Mouse (Mus musculus) adrenal gland (tissue): ENCODE data around the gene Fance.
"Not testable (repeated sequence)": the region's sequence is repeated elsewhere in the genome, so short reads cannot be mapped to it uniquely, and the experiment has no call there.

Experiments used
- intact Hi-C: fragments of 180-260 bp; cut with DNase I; formaldehyde crosslinking; loops from one replicate; pipeline ENCODE4 v1.15.1; 2025

Fance gene

DNA sequence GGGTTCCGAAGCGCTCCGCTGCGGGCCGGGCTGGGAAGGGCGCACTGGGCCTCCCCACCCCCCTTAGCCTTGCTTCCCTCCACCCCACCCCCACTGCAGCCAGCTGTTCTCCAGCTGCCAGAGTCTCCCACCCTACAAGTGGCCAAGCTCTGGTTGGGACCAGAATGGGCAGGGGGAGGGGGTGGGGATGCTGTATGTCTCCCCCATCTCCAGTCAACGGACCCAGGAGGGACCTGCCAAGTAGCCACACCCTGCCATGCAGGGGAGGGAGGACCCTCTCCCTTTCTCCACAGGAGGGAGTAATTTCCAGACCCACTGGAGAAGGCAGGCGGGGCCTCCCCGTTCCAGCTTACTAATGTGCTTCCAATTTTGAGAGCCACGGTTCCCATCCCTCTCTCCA, 32.6 kb downstream of the Fance start:
- intact Hi-C loops, result no loop called here

DNA sequence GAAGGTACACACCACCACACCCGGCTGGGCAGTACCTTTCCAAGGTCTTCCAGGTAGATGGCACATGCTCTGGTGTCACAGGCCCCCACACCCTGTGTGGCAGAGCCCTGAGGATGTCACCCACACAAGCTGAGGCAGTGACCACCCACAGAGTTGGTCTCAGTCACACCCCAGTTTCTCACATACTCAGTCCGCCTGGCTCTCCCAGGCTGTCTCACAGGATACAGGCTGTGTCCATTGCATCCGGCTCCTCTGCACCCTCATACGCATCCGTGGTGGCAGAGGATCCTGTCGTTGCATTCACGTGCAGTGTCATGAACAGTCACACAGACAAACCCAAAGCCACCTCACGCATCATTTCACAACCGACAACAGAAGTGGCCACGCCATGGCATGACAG, 34.0 kb downstream of the Fance start:
- intact Hi-C loops, result no loop called here

DNA sequence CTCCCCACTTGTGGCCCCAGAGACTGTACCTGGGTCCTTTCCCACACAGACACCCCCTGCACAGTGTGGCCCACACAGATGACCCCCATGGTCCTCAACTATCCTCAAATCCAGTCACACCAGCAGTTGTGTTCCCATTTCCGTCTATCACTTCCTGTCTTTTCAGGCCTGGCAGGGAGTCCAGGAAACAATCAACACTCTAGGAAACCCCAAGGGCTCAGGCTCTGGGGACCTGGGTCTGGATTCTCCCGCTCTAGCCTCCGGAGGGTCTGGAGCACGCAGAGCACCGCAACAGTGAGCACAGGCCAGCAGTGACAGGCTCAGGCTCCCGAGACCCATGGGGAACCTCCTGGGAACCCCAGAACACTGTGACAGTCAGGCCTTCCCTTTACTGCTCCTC, 34.9 kb downstream of the Fance start:
- intact Hi-C loops, result no loop called here

DNA sequence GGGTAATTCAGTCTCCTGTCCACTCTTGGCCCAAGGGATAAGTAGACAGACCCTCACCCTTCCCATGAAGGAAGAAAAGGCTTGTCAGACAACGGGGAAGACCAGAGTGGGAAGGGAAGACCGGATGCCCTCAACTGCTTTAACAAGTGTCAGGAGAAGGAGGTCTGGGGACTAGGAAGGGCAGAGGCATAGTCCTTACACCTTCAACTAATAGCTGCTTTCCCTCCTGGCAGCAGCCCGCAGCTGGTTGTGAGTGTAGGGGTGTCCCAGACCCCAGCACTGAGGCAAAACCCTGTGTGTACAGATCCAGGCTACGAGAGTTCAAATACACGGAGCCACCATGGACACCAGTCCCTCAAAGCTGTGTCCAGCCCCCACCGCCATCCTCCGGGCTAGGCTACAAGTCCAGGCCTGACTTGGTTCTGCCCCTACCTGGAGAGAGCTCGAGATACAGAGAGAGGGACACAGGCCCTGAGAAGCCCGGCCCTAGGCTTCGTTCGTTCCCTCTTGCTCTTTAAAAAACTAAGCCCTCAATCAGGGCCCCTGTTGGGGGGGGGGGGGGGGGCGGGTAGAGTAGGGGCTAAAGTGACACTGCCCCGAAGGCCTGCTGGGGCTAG, 36.1 kb downstream of the Fance start:
- intact Hi-C loops, result no loop called here

DNA sequence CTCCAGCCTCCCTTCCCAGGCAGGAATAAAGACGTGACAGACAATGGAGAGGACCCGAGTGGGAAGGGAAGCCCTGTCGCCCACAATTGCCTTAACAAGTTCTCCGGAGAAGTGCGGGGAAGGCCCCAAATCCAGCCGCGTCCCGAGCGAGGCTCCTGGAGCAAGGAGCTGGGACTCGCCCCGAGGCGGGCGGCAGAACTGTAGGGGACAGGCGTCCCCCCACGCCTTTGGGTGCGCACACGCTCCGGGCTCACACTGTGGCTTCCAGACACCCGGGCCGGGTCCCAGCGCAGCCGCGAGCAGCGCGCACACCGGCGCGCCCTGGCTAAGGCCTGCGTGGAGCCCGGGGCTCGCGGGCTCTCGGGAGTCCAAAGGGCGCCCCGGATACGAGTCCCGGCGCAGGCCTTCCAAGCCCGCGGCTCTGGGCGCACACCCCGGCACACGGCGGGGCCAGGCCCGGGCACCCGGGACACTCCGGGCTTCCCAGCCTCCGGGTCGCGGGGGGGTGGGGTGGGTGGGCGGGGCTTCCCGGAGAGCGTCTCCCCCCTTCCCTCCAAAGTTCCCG, 36.7 kb downstream of the Fance start:
- intact Hi-C loops, result no loop called here

DNA sequence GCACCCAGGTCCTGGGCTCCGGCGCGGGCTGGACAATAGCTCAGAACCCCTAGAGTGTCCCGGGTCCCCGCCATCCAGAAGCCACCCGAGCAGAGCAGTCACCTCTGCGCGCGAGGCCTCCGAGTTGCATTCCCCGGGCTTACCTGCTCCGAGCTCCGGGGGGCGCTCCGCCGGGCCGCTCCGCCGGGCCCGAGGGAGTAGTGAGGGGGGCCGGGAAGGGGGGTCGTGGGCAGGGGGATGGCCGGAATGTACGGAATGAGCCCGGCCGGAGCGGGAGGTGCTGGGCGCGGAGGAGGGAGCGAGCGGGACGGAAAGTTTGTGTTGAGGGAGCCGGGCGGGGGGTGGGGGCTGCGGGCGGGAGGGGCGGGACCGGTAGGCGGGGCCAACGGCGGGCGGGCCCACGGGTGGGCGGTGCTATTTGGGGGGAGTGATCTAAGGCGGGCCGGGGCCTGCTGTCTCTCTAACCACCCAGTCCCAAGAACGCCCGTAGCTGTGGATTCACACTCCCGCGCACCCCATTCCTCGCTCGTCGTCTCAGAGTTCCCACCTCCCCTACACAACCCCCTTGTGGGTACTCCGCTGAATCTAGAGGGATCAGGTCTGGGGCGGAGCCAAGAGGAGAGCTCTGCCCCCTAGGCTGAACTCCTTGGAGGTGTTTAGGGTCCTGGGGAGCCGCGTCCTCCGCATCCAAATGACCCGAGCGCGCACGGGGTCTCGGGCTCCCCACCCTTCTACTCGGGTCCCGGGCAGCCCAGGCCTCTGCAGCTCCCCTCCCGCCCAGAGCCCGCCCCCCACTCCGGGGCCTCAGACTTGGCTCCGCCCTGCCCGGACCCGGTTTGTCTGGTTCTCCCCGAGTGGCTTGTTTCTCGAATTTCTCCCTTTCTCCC, 37.4 kb downstream of the Fance start, which contains the start of gene Tead3:
Tead3 (minus strand) TSS at position 352 of the 887 bp plus-strand sequence.
- intact Hi-C loops, result no loop called here

DNA sequence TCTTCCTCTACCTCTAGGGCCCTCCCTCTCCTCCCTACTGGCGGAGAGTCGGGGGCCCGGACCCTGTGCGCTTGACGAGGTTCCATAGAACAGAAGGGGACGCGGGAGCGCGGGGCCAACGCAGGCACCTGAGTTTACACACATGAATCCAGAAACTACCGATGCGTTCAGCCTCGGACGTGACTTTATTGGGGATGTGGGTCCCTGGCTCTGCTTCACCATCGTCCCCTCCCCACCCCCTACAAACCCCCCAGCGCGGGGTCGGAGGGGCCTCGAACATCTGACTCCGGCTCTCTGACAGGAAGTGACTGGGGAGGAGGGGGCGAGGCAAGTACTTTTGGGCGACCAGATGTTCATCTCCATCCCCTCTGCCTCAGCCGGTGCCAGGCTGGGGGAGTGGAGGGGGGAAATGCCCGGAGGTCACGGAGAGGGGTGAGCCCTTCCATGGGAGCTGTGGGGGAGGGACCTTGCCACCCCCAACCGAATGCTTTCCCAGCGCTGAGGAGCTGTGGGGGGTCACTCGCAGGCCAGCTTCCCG, 38.1 kb downstream of the Fance start:
- intact Hi-C loops, result no loop called here

DNA sequence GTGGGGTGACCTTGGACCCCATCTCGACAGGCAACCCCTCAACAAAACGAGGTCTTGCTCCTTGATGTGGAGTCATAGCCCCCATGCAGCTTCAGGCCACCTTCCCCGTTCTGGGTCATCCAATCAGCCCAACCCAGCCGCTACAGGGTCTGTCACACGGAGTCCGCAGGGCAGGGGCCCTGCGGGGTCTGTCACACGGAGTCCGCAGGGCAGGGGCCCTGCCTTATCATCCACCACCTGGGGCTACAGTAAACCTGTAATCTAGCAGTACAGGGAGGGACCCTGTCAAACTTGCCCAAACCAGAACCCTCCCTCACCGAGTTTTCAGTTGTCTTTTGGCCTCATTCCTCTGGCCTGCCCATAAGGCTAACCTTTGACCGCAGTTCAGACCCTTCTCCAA, 38.7 kb downstream of the Fance start:
- intact Hi-C loops, result no loop called here

DNA sequence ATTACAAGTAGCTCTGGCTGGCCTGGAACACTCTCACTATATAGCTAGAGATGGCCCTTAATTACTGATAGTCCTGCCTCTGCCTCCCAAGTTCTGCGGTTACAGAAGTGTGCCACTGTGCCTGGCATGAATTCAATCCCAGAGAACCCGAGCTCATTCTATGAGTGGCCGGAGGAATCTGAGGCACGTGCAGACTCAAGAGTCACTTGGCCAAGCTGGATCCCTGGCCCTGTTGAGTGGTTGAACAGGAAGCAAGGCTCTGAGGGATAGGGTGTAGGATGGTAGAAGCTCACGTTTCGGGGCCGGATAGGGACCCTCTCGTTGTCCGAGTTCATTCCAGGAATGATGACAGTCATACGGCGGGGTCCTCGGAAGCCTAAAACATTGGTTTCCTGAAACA, 42.6 kb downstream of the Fance start:
- intact Hi-C loops, result no loop called here

DNA sequence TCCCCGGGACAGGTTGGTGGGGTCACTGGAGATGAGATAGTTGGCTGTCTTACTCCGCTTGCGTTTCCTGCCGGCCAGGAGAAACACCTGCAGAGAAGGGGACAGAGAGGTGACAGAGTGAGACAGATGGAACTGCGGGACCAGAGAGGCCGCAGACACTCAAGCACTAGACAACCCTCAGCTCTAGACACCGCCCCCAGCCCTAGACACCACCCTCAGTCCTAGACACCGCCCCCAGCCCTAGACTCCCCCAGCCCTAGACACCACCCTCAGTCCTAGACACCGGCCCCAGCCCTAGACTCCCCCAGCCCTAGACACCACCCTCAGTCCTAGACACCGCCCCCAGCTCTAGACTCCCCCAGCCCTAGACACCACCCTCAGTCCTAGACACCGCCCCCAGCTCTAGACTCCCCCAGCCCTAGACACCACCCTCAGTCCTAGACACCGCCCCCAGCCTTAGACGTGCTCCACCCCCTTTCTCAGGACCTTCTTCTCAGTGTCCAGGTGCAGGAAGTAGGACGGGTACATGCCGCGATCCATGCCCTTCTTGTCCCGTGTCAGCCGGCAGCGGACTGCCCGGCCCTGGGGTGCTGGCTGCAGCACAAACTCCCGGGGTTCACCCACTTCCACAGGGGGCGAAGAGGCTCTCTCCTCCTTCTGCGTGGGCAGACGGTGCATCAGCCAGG, 45.4 kb downstream of the Fance start:
- intact Hi-C loops, result not testable (repeated sequence)

DNA sequence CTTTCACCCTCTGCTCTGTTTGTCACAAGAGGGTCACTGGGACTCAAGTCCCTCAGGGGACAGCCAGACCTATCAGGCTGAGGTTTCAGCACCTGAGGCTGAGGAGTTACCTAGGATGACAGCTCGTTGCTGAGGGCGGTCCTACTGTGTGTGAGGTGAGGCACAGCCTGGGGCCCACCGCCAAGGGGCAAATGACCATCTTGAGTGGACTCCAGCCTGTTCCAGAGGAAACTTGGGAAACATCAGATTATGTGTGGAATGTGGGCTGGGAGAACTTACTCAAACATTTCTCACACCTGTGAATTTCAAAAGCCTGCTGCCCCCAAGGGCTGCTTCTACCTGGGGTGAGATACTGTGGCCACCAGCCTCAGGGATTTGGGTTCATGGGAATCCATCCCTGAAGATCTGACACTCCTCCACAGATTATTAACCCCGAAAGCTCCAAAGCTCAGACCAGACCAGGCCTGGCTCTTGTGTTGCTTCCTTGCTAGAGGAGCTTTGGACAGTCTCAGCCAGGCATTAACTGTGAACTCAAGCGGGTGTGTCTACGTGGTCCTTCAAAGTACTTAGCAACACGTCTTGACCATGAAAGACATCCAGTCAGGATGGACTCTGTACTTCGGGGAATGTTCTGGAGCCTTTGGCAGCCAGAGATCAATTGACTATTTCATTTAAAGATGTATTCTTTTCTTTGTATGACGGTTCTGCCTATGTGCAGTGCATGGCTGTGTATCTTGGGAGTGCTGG, 47.4 kb downstream of the Fance start:
- intact Hi-C loops, result no loop called here

DNA sequence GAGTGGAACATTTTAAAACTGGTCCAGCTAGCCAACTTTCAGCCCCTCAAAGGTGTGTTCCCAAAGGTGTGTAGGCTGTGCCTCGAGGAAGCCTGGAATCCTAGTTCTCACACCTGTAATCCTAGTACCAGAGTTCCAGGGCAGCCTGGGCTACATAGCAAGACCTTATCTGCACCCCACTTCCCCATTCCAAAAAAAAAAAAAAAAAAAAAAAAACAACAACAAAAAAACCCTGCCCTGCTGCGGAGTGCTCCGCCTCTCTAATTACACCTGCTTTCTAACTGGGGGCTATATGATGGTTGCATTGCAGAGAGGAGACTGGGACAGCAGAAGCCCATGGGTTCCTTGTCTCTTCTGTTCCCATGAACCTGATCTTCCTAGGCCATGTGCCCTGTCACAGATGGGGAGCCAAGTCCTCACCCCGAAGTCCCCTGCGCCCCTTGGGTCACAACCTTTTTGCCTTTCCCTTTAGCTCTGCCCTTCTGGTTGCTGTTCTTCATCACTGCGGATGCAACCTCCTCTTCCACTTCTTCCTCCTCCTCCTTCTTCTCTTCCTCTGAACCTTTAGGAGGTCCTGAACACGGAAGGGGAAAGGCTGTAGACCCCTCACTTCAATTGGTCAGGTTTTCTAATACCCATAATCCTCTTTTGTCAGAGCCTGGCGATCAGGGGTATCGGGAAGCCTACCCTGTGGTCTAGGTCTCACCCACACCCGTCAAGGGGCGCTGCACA, 48.8 kb downstream of the Fance start:
- intact Hi-C loops, result no loop called here

DNA sequence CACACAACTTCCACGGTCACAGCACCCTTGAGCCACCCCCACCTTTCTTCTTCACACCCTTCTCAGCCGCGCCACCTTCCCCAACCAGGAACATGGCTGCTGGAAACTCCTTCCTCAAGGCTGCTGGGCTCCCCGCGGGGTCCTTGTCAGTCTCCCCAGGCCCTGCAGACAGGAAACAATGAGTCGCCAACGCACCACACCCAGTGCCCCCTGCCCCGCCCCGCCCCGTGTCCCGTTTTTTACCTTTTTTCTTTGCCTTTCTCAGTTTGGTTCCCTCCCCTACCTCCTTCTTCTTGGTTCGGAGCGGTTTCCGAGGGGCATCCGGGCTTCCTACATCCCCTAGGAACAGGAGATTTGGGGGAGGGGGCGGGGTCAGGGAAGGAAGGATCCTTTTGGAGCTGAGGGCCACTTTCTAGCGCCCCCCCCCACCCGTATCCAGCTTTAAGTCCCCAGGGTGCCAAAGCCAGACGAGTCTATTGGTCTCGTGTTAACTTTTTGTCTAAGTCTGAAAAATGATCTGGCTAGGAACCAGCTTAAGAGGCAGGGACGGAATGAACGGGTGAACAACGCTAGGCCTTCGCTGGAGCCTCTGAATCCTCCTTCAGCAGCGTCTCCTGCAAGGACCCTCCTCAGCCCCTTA, 49.5 kb downstream of the Fance start:
- intact Hi-C loops, result no loop called here

DNA sequence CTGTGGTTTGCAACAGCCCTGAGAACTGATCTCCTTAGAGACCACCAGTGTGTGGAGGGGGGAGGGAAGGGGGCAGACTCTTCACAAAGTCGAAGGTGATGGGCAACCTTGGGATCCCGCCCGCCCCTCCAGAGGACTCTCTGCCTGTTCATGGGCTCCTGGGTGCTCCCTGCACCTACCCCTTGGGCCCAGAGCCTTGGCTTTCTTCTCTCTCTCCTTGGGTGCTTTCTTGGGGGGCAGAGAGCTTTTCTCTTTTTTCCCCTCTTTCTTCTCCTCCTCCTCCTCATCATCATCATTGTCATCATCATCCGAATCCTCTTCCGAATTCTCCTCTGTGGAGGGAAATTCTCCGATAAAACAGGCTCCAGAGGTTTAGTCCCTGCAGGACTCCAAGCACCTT, 50.2 kb downstream of the Fance start:
- intact Hi-C loops, result no loop called here

DNA sequence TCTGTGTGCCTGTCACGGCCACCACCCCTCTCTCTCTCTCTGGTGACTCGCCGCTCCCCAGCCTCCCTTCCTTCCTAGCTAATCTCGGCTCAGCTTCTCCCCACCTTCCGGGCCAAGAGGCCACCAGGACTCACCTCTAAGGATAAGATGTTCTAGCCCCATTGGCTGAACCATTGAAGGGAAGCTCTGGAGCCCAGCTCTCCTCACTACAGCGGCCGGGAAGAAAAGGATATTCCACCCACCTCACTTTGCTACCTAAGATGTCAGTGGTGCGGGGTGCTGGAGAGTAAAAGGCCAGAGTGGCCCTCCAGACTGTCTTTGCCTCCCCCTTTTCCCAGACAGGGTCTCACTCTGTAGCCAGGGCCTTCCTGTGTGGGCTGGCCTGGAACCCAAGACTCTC, 51.8 kb downstream of the Fance start, which contains the start of gene Tulp1:
Tulp1 (minus strand) TSS at position 101 of the 400 bp plus-strand sequence.
- intact Hi-C loops, result no loop called here

DNA sequence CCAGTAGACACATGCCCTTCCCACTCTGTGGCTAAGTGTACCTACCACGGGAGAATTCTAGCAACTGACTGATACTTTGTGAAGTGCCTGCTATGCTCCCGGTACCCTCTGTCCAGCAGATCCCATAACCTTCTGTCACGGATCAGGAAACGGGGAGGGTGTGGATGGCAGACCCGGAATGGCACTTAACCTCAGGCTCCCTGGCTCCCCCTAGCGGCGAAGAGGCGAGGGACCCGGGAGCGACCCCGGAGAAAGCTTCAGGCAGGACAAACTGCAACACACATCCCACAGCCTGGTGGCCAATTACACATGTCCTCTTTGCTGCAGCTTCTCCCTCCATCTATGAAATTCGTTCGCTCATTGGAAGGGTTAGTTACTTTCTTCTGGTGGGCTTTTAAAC, 55.1 kb downstream of the Fance start:
- intact Hi-C loops, result no loop called here

DNA sequence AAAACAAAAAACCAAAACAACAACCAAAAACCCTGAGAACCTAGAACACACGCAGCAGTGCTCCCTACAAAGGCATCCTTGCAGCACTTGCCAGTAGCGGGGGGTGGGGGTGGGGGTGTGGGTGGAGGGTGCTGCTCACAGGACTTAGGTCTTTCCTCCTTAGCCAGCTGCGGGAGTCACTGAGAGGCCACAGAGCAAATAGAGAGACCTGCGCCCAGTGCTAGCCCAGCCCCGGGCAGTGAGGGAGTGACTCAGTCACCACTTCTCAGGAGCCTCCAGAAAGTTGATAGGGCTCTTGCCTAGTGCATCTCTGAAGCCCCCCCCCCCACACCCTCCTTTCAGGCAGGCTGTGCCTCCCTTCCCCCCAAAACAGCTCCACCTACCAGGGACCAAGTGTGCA, 55.7 kb downstream of the Fance start:
- intact Hi-C loops, result no loop called here

DNA sequence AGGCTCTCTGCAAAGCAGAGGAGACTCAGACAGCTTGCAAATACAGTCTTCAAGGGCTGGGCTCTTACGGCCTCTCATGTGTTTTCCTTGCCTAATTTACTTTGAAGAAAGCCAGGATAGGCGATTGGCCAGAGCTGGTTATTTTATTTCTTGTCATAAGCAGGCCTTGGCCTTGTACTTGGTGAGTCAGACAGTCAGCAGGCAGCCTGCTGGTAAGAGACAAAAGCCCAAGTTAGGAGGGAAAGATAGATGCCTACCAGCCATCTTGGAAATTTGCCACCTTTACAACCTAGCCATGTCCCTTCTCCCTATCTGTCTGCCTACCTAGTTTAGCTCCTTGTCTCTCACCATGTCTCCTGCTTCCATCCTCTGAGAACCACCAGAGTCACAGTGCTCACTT, 58.0 kb downstream of the Fance start:
- intact Hi-C loops, result no loop called here

DNA sequence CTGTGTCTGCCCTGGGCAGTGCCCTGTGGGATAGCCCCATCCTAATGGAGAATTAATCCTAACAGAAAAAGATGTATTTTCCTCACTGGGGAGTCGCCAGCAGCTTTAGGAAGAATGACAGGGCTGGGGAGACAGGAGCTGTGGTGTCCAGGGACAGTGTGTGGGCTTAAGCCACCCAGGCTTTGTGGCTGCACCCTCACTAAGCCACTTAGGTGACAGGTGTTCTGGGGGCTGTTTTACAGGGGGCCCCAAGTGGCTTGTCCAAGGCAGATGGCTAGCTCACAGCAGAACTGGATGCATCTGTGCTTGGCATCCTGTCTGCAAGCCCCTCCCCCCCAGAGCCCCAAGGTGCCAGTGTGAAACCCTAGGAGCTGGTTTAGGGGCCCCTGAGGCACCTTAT, 58.6 kb downstream of the Fance start:
- intact Hi-C loops, result no loop called here

DNA sequence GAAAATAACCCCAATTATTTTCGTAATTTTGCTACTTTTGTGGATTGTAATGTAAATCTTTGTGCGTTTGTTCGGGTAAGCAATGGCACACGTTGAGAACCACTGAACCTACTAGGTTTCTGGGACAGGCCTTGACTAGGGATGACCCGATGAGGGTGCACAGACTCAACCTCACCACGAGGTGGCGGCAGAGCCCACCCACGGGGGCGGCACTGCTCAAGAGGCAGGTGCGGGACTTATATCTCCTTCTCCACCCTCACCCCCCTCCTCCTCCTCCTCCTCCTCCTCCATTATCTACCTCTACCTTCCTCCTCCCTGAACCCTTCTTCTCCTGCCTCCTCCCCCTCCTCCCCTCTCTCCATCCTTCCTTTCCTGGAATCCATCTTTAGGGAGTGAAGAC, 60.5 kb downstream of the Fance start:
- intact Hi-C loops, result no loop called here
